Mouse (Mus musculus) stomach, postnatal 0 days (tissue): ENCODE measurements around the gene Trnt1.

ENCODE experiments used
- CTCF ChIP-seq: IDR thresholded peaks from 2 replicates; pipeline ENCODE4 v1.5.1; 2016; ENCODE audit warnings: antibody characterized with exemption, low read depth, mild to moderate bottlenecking, moderate library complexity
- EP300 ChIP-seq: optimal IDR thresholded peaks from 2 replicates; pipeline ENCODE3; 2016; ENCODE audit warnings: antibody characterized with exemption

- TF ChIP-seq CTCF (no peak), EP300 (no peak)
Observed at GRCm38 (mm10) chr6:106800227-106800557, 31.3 kb downstream of the Trnt1 start.
